Mouse (Mus musculus): ENCODE measurements around the gene Slc5a9.

DNA sequence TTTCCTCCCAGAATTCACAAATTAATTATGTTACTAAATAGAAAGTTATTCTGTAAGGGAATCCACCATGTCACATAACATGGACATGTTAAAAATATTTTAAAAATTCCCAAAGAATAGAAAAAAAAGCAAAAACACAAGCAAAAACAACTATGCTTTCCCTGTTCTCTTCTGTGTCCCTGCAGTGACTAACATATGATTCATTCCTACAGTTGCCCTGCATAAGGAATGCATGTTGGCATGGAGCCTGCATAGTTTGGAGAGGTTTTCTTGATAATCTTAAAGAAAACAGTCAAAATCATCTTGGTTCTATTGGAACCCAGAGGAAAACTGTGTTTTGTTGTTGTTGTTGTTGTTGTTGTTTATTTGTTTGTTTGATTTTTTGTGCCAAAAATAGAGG, 50.1 kb downstream of the Slc5a9 start:
- TF ChIP-seq POLR2A (IDR thresholded peaks at IDR 0.05; ENCODE audit: insufficient read depth, low read length), result no peak
- TF ChIP-seq CTCF (IDR thresholded peaks at IDR 0.05; ENCODE audit: low read depth, low read length), result no peak
- TF ChIP-seq EP300 (IDR thresholded peaks at IDR 0.05; ENCODE audit: insufficient read depth, low read depth, low read length), result no peak

Data from ES-Bruce4 (cell line).